Mouse (Mus musculus) layer of hippocampus, adult 9-10 months (tissue): ENCODE results near the gene Brf1.

Experiments used
- DNase-seq: peaks from one replicate; pipeline ENCODE4 v3.0.0; 2022; ENCODE audit warnings: low spot score

Brf1 gene

GRCm38 (mm10) chr12:113000294-113001132 lies at the start of gene Brf1:
Brf1 (minus strand) TSS chr12:113000704.
- peak; percentile 75 for DNase-seq

- DNase-seq: no peak
Observed at GRCm38 (mm10) chr12:113049836-113050235, 49.3 kb upstream of the Brf1 start.

GRCm38 (mm10) chr12:113048103-113048502 lies 47.6 kb upstream of the Brf1 start:
- no peak for DNase-seq

- DNase-seq: no peak
Observed at GRCm38 (mm10) chr12:113046861-113047260, 46.4 kb upstream of the Brf1 start.

- DNase-seq: peak; percentile 31
Observed at GRCm38 (mm10) chr12:113044916-113045677, 44.6 kb upstream of the Brf1 start.

GRCm38 (mm10) chr12:113042543-113042942 lies 42.0 kb upstream of the Brf1 start:
- no peak for DNase-seq

GRCm38 (mm10) chr12:113041481-113042439 lies 41.3 kb upstream of the Brf1 start:
- peak; percentile 47 for DNase-seq

- no peak for DNase-seq
Observed at GRCm38 (mm10) chr12:113038414-113038813, 37.9 kb upstream of the Brf1 start.

- no peak for DNase-seq
Observed at GRCm38 (mm10) chr12:113036996-113037395, 36.5 kb upstream of the Brf1 start.

GRCm38 (mm10) chr12:113035093-113035492 lies 34.6 kb upstream of the Brf1 start:
- no peak for DNase-seq

GRCm38 (mm10) chr12:113032296-113033250 lies 32.1 kb upstream of the Brf1 start:
- DNase-seq: peak; percentile 36

- DNase-seq: no peak
Observed at GRCm38 (mm10) chr12:113031441-113031840, 30.9 kb upstream of the Brf1 start.

GRCm38 (mm10) chr12:113030993-113031392 lies 30.5 kb upstream of the Brf1 start:
- no peak for DNase-seq

- no peak for DNase-seq
Observed at GRCm38 (mm10) chr12:113030046-113030445, 29.5 kb upstream of the Brf1 start.

GRCm38 (mm10) chr12:113028898-113029297 lies 28.4 kb upstream of the Brf1 start:
- no peak for DNase-seq

- DNase-seq: no peak
Observed at GRCm38 (mm10) chr12:113028067-113028466, 27.6 kb upstream of the Brf1 start.

- DNase-seq: no peak
Observed at GRCm38 (mm10) chr12:113027495-113027894, 27.0 kb upstream of the Brf1 start.

GRCm38 (mm10) chr12:113026557-113026956 lies 26.1 kb upstream of the Brf1 start:
- no peak for DNase-seq

GRCm38 (mm10) chr12:113023082-113023481 lies 22.6 kb upstream of the Brf1 start:
- DNase-seq: no peak

GRCm38 (mm10) chr12:113021488-113021887 lies 21.0 kb upstream of the Brf1 start:
- no peak for DNase-seq

GRCm38 (mm10) chr12:113018763-113019162 lies 18.3 kb upstream of the Brf1 start:
- DNase-seq: no peak
